Mouse (Mus musculus) limb, embryonic 15.5 days (tissue): Measurements from ENCODE around the gene Taf10. TPM values are rescaled to one million over a fixed set of nuclear protein-coding genes. Genes with fewer than 3 reads are reported as not detected.
A peak's percentile ranks its signal among the peaks of the same experiment; 100 is the strongest.

Experiments used
- ATAC-seq: fragments of 200-750 bp; cut with Nextera tagmentation; 2 replicates; pipeline ENCODE4 v1.8.0; 2017; ENCODE audit warnings: low read depth, moderate TSS enrichment; ENCODE audit not compliant: insufficient number of reproducible peaks, low FRiP score, low TSS enrichment
- H3K27ac ChIP-seq: fragments of 300-500 bp; sonication (generic); 2 replicates; pipeline ENCODE4 v1.5.1; 2015; ENCODE audit warnings: moderate library complexity, mild to moderate bottlenecking, inconsistent platforms
- H3K27me3 ChIP-seq: fragments of 300-500 bp; sonication (generic); 2 replicates; pipeline ENCODE4 v1.6.1; 2015; ENCODE audit warnings: inconsistent platforms
- H3K36me3 ChIP-seq: fragments of 300-500 bp; sonication (generic); 2 replicates; pipeline ENCODE4 v1.6.1; 2015; ENCODE audit warnings: inconsistent platforms
- H3K4me1 ChIP-seq: fragments of 300-500 bp; sonication (generic); 2 replicates; pipeline ENCODE4 v1.6.1; 2015; ENCODE audit warnings: inconsistent platforms
- H3K4me2 ChIP-seq: fragments of 300-500 bp; sonication (generic); 2 replicates; pipeline ENCODE4 v1.6.1; 2015; ENCODE audit warnings: mild to moderate bottlenecking, inconsistent platforms
- H3K4me3 ChIP-seq: fragments of 300-500 bp; sonication (generic); 2 replicates; pipeline ENCODE4 v1.5.1; 2015; ENCODE audit warnings: mild to moderate bottlenecking, inconsistent platforms
- H3K9ac ChIP-seq: fragments of 300-500 bp; sonication (generic); 2 replicates; pipeline ENCODE4 v1.6.1; 2015; ENCODE audit warnings: inconsistent platforms
- H3K9me3 ChIP-seq: fragments of 300-500 bp; sonication (generic); 2 replicates; pipeline ENCODE4 v1.6.1; 2016; ENCODE audit warnings: inconsistent platforms
- WGBS: fragments of 180-500 bp; shearing (Covaris S2); methylation state at CpG from one replicate; pipeline ENCODE4 v1.1.7; 2015; 5-methylcytosine and 5-hydroxymethylcytosine counted together
- polyA plus RNA-seq: library from polyadenylated mRNA; unstranded; fragments of >200 nt; fragmentation: Nextera tagmentation; extraction: Ambion mirVana; gene quantifications from 2 replicates; pipeline ENCODE4 v1.2.1, GENCODE M21; 2015

Gene Taf10
- polyA plus RNA-seq: 80.1 and 104 TPM in 2 replicates

DNA sequence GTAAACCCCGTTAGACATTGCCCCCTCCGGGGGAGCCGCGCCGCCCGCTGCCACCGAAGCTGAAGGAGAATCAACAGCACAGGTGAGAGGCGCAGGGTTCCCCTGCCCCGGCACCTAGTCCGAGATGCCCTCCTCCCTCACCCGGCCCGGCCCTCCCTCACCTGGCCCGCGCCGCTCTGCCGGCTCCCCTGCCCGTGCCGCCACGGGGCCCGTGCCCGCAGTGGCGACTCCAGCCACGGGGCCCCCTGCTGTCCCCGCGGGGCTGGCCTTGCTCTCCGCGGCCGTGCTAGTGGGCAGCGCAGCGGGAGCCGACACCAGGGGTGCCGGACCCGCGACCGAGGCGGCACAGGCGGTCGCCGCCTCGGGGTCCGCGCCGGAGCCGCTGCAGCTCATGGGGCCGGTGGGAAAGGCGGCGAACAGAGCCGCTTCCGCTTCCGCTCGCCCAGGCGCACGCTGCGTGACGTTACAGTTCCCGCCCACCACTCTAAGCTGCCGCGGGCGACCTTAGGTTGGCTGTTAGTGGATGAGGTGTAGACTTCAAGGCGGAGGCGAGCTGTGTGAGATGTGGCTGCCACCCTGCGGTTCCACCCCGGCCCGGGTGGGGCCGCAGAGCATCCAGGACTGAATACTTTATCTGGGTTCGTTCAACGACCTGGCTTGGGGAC, at the start of gene Taf10:
Gene Taf10, minus strand, starts transcription at position 436 of the 665 bp plus-strand sequence.
- H3K4me3 ChIP-seq: peak within 1 kb of the TSS; percentile 81
- peaks cover 20% of the 10 kb centered on the region for H3K4me1 ChIP-seq
- ATAC-seq: peak; percentile 93
- H3K9ac ChIP-seq: peak within 1 kb of the TSS; percentile 91
- H3K36me3 ChIP-seq: peaks cover 58% of the 10 kb centered on the region
- peak within 1 kb of the TSS; percentile 89 for H3K4me2 ChIP-seq
- under 1% methylated on average over 67 of the region's 67 CpGs for WGBS
- H3K27me3 ChIP-seq: no peaks in the 10 kb centered on the region
- H3K9me3 ChIP-seq: no peaks in the 10 kb centered on the region
- H3K27ac ChIP-seq: peak within 1 kb of the TSS; percentile 65

DNA sequence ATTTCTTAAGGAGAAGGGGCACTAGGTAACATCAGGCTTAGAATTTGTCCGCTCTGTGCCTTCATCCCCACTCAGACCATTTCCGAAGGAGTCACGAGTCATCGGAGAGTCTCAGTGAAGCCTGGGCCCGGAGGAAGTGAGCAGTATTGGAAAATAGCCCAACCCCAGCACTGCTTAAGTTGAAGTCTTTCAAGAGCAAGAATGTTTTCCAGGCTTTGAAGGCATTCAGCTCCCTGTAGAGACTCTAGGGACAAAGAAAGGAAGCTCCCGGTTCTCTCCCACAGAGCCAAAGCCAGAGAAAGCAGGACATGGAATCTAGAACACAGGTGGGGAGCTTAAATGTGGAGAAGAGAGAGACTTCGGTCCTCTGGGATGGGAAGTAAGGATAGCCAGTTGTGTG, 49.5 kb upstream of the Taf10 start:
- H3K4me3 ChIP-seq: no peak overlapping the region
- no peak overlapping the region for H3K4me2 ChIP-seq
- H3K4me1 ChIP-seq: no peaks in the 10 kb centered on the region
- no peaks in the 10 kb centered on the region for H3K27me3 ChIP-seq
- H3K9me3 ChIP-seq: no peaks in the 10 kb centered on the region
- H3K36me3 ChIP-seq: no peaks in the 10 kb centered on the region
- no peak for ATAC-seq
- 70% methylated on average over 7 of the region's 7 CpGs for WGBS
- 0 out of 2 replicates have a peak overlapping the region, but pooled peaks have one; percentile 7 for H3K27ac ChIP-seq
- H3K9ac ChIP-seq: no peak overlapping the region

- H3K36me3 ChIP-seq: no peaks in the 10 kb centered on the region
- H3K9ac ChIP-seq: no peak overlapping the region
- H3K27ac ChIP-seq: no peak overlapping the region
- peaks cover 9% of the 10 kb centered on the region for H3K4me1 ChIP-seq
- H3K4me3 ChIP-seq: no peak overlapping the region
- ATAC-seq: no peak
- 87% methylated on average over 1 of the region's 1 CpGs for WGBS
- H3K4me2 ChIP-seq: no peak overlapping the region
- no peaks in the 10 kb centered on the region for H3K27me3 ChIP-seq
- no peaks in the 10 kb centered on the region for H3K9me3 ChIP-seq
These were observed 47.0 kb upstream of the Taf10 start for GRCm38 (mm10) chr7:105791147-105791546.

DNA sequence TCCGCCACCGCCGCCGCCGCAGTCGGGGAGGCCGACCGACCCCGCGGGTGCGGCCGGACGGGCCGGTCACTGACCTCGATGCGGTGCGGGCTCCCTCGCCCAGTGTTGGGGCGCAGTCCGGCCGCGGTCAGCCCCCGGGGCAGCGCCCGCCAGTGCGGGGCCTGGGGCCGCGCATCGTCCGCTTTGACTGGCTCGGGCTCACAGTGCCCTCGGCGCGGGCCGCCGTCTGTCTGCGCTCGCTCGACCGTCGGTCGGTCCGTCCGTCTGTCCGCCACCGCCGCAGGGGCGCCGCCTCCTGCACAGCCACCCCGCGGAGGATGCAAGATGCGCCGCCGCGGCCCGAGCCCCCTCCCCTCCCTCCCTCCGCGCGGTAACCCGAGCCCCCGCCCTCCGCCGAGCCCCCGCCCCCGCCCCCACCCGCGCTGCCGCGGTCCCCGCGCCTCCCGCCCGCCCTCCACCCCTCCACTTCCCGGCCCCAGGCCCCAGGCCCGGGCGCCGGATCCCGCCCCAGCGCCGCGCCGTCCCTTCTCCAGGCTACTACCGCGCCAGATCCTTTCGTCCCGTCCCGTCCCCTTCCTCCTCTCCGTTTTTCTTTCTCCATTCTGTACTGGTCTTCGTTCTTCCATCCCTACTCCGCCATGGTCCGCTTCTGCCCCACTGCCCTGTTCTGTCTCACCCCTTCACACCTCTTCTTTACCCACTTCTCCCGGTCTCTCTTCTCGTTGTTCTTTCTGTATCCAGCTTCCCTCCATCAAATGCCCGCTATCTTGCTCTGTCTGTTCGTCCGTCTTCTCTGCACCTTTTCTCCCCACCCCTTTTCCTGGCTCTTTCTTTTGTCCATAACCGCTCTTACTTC, 43.4 kb upstream of the Taf10 start, which contains the start of gene Dchs1:
Gene Dchs1, minus strand, starts transcription at position 370 of the 856 bp plus-strand sequence.
- WGBS: under 1% methylated on average over 68 of the region's 97 CpGs
- no peaks in the 10 kb centered on the region for H3K9me3 ChIP-seq
- peaks cover 41% of the 10 kb centered on the region for H3K4me1 ChIP-seq
- ATAC-seq: peak; percentile 70
- peak within 1 kb of the TSS; percentile 92 for H3K9ac ChIP-seq
- no peaks in the 10 kb centered on the region for H3K27me3 ChIP-seq
- H3K4me2 ChIP-seq: peak within 1 kb of the TSS; percentile 67
- peak within 1 kb of the TSS; percentile 93 for H3K4me3 ChIP-seq
- H3K36me3 ChIP-seq: 0 out of 2 replicates have a peak, but pooled peaks cover 5% of the 10 kb centered on the region
- H3K27ac ChIP-seq: peak within 1 kb of the TSS; percentile 93

DNA sequence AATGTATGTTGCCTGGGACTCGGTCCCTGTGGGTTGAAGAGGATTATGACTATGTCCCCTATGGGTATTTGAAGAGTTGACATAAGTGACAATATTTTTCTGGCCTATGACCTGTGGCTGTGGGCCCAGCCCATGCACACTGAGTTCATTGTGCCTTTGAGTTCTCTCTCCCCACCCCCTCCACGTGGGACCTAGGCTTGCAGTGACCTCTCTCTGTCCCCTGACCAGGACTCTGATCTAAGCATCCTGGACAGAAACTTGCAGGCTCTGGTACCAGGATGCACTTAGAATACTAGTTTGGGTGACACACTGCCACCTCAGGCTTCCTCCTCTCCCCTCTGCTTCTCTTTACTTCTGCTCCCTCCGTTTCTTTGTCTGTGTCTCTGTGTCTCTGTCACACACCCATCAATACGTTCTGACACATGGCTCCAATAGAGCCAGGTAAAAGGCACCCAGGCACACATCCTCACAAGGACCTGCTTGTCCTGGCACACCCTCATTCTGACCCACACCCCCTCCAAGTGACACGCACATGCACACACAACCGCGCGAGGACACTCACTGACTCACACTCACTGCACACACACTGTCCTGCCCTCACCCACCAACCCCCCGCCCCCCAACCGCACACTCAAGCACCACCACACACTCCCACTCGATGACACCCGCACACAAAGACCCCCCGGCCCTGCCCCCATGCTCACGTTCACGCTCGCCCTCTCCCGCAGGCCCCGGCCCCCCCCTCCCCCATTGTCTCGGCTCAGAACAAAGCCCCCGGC, 42.5 kb upstream of the Taf10 start:
- ATAC-seq: peak; percentile 41; the same call in 1 of the 2 replicates
- 5% methylated on average over 13 of the region's 20 CpGs for whole genome bisulfite sequencing
- peaks cover 41% of the 10 kb centered on the region for H3K4me1 ChIP-seq

GRCm38 (mm10) chr7:105784556-105784955, 40.4 kb upstream of the Taf10 start:
- WGBS: 31% methylated on average over 4 of the region's 4 CpGs
- peak overlapping the region; percentile 27 for H3K4me2 ChIP-seq
- no peak overlapping the region for H3K9ac ChIP-seq
- H3K4me1 ChIP-seq: peaks cover 42% of the 10 kb centered on the region
- ATAC-seq: no peak
- H3K27ac ChIP-seq: peak overlapping the region; percentile 27; the same call in 1 of the 2 replicates
- peaks cover 24% of the 10 kb centered on the region for H3K36me3 ChIP-seq
- no peak overlapping the region for H3K4me3 ChIP-seq
- no peaks in the 10 kb centered on the region for H3K27me3 ChIP-seq
- no peaks in the 10 kb centered on the region for H3K9me3 ChIP-seq

More for the DNA sequence above, 42.5 kb upstream of the Taf10 start:
- Histone ChIP-seq H3K27me3 (no peaks in the 10 kb centered on the region), H3K9ac (peak overlapping the region; percentile 92), H3K9me3 (no peaks in the 10 kb centered on the region), H3K4me2 (peak overlapping the region; percentile 67), H3K4me3 (peak overlapping the region; percentile 93), H3K27ac (peak overlapping the region; percentile 93), H3K36me3 (peaks cover 7% of the 10 kb centered on the region)

DNA sequence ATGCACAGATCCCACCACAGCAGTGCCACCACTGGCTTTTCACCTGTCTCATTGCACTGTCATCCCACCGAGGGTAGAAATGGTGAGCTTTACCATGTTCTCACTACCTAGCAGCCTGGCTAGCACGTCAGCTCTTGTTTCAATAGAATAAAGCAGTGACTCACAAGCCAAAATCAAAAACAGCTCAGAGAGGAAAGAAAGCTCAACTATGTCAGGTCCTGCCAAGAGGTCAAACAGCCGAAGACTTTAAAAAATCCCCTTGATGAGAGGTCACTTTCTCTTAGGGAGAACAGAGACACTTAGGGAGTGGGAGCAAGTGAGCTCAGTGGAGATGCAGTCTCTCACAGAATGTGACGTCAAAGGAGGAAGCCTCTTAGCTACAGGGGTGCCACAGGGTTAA, 39.7 kb upstream of the Taf10 start:
- H3K4me1 ChIP-seq: peaks cover 49% of the 10 kb centered on the region
- no peaks in the 10 kb centered on the region for H3K9me3 ChIP-seq
- H3K4me2 ChIP-seq: no peak overlapping the region
- H3K27ac ChIP-seq: no peak overlapping the region
- WGBS: 44% methylated on average over 4 of the region's 4 CpGs
- no peak for ATAC-seq
- H3K4me3 ChIP-seq: no peak overlapping the region
- H3K27me3 ChIP-seq: no peaks in the 10 kb centered on the region
- peaks cover 24% of the 10 kb centered on the region for H3K36me3 ChIP-seq
- H3K9ac ChIP-seq: no peak overlapping the region

DNA sequence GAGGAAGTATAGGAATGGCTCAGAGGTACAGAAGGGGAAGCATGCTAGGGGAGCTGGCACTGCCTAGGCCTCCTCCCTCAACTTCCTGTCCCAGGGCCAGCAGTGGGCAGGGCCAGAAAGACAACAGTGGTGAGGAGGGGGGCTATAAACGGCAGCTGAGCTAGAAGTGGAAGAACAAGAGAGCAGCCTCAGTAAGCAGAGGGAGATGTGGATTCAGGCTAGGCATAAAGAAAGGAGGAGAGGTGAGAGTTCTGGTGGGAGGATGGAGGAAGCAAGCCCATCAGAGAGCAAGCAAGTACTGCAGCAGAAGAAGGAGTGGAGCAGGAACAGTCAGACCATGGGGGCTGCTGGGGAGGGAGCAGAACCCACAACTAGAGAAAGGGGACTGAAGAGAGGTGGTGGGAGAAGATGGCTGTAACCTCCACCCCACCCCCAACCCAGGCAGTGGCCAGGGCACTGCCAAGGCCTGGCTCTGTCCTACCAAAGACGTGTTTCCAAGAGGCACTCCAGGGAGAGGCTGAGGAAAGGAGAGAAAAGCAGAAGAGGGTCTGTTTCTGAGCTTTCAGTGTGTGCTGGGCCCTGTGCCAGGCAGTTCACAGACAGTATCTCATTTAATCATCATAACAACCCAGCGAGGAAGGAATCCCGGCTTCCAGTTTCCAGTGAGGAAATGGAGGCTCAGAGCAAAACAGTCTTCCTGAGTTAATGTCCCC, 34.5 kb upstream of the Taf10 start:
- Histone ChIP-seq H3K27me3 (no peaks in the 10 kb centered on the region), H3K9ac (peak overlapping the region; percentile 18; the same call in 1 of the 2 replicates), H3K9me3 (no peaks in the 10 kb centered on the region), H3K4me2 (peak overlapping the region; percentile 53), H3K4me1 (peaks cover 41% of the 10 kb centered on the region), H3K36me3 (peaks cover 33% of the 10 kb centered on the region), H3K27ac (peak overlapping the region; percentile 94), H3K4me3 (peak overlapping the region; percentile 38)
- WGBS: 9% methylated on average over 4 of the region's 4 CpGs
- ATAC-seq: peak; percentile 90

- Histone ChIP-seq H3K9me3 (no peaks in the 10 kb centered on the region), H3K27me3 (no peaks in the 10 kb centered on the region), H3K4me3 (peak overlapping the region; percentile 38), H3K4me1 (peaks cover 38% of the 10 kb centered on the region), H3K9ac (peak overlapping the region; percentile 14; the same call in 1 of the 2 replicates), H3K36me3 (peaks cover 32% of the 10 kb centered on the region), H3K4me2 (peak overlapping the region; percentile 53), H3K27ac (peak overlapping the region; percentile 94)
- WGBS: 12% methylated on average over 13 of the region's 13 CpGs
- peak; percentile 86 for ATAC-seq
These were observed 33.8 kb upstream of the Taf10 start for GRCm38 (mm10) chr7:105777797-105778552.

DNA sequence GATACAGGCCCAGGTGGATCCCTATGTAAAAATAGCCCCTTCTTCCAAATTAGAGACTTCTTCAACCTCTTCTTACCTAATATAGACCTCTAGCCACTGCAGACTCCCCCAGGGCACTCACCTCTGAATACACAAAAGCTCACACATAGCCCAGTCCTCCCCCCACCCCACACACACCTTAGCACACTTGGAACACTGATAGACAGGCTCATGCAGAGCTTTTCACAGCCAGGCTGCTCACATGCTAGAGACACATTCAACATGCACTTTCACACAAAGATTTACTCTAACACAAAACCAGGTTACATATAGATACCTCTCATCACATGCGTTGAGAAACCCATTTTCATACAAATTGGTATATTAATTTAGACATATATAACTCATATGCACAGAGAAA, 33.2 kb upstream of the Taf10 start:
- peak overlapping the region; percentile 94 for H3K27ac ChIP-seq
- WGBS: 79% methylated on average over 1 of the region's 1 CpGs
- peak overlapping the region; percentile 53 for H3K4me2 ChIP-seq
- H3K27me3 ChIP-seq: no peaks in the 10 kb centered on the region
- H3K9me3 ChIP-seq: no peaks in the 10 kb centered on the region
- peaks cover 38% of the 10 kb centered on the region for H3K36me3 ChIP-seq
- no peak overlapping the region for H3K9ac ChIP-seq
- H3K4me1 ChIP-seq: peaks cover 34% of the 10 kb centered on the region
- peak overlapping the region; percentile 38 for H3K4me3 ChIP-seq
- ATAC-seq: no peak
